13 mouse cellular contexts compared by ENCODE assay signal in the genomic region with DNA sequence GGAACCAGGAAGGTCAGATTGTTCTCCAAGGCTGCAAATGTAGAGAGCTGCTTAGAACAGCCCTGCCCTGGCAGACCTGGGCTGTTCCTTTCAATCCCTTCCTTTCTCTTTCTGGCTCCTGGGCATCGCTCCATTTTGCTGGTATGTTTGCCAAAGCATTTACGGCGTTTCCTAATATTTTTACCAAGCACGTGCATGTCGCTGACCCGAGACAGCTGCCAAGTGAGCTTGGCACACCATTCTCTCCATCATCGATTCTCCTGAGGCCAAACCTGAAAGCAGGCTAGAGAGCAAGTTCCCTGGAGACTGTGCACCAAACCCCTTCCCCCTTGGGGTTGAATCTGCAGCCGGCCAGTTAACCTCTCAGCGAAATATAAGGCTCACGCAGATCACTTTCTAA.
DNase-seq lines count a peak whose midpoint lies in the region; ATAC-seq and TF ChIP-seq lines count a peak whose summit lies in the region.
"Had no signal": no experiment of that assay in that cellular context is flagged by ENCODE, and none has a peak within 500 bp of the region (broad histone marks: within the 10 kb centered on the region; RNA-seq: fewer than 3 reads in every experiment).

No protein-coding gene starts in this region.

- 50% methylated on average over 10 of the region's 10 CpGs for WGBS in forebrain, postnatal 0 days
- 60% methylated on average over 10 of the region's 10 CpGs for WGBS in forebrain, embryonic 15.5 days
- WGBS in lung, embryonic 14.5 days, result 90% methylated on average over 10 of the region's 10 CpGs
- WGBS in lung, adult 2 months, result 60% methylated on average over 10 of the region's 10 CpGs
- WGBS in limb, embryonic 10.5 days, result 83% methylated on average over 10 of the region's 10 CpGs

- no peak overlapping the region for H3K4me3 ChIP-seq in forebrain, postnatal 0 days (ENCODE audit: low read depth, low read length)
- no peak overlapping the region for H3K4me3 ChIP-seq in forebrain, embryonic 15.5 days
- H3K4me3 ChIP-seq in lung, embryonic 14.5 days (ENCODE audit: low read depth, low read length), result no peak overlapping the region
- no peak overlapping the region for H3K4me3 ChIP-seq in lung, adult 2 months (replicated peaks; ENCODE audit: extremely low read depth, low read depth, low read length)
- H3K4me3 ChIP-seq in limb, embryonic 10.5 days, result no peak overlapping the region
- H3K4me3 ChIP-seq: erythroblast, embryonic 14.5 days; heart, embryonic 10.5 days had no signal

- no peak for ATAC-seq in forebrain, postnatal 0 days
- no peak for ATAC-seq in forebrain, embryonic 15.5 days (replicated peaks)
- ATAC-seq in lung, embryonic 14.5 days (ENCODE audit: insufficient read depth), result no peak
- ATAC-seq: CD4-positive, CD25-positive, alpha-beta regulatory T cell, adult 4 months; intestine, embryonic 16.5 days had no signal

- H3K27me3 ChIP-seq in forebrain, postnatal 0 days (ENCODE audit: insufficient read depth, low read length), result no peaks in the 10 kb centered on the region
- H3K27me3 ChIP-seq in forebrain, embryonic 15.5 days, result no peaks in the 10 kb centered on the region
- no peaks in the 10 kb centered on the region for H3K27me3 ChIP-seq in lung, embryonic 14.5 days (ENCODE audit: insufficient read depth, low read length)
- H3K27me3 ChIP-seq in limb, embryonic 10.5 days (ENCODE audit: low read depth, poor library complexity, severe bottlenecking), result no peaks in the 10 kb centered on the region

- DNase-seq in forebrain, postnatal 0 days, result peak; percentile 43
- no peak for DNase-seq in lung, embryonic 14.5 days
- no peak for DNase-seq in lung, adult 2 months
- DNase-seq in cerebellum, adult 8-10 months, result peak; percentile 20
- no peak for DNase-seq in limb, embryonic 10.5 days (ENCODE audit: low spot score)
- no peak for DNase-seq in thymus, postnatal 0 days (ENCODE audit: low spot score)
- DNase-seq in heart, postnatal 4 days, result no peak
- DNase-seq: right cerebral cortex, postnatal 25 days had no signal

- H3K9me3 ChIP-seq in forebrain, postnatal 0 days (ENCODE audit: low read length), result 0 out of 2 replicates have a peak, but pooled peaks cover 7% of the 10 kb centered on the region
- H3K9me3 ChIP-seq in forebrain, embryonic 15.5 days, result no peaks in the 10 kb centered on the region
- H3K9me3 ChIP-seq in lung, embryonic 14.5 days (ENCODE audit: low read depth, low read length), result no peaks in the 10 kb centered on the region
- H3K9me3 ChIP-seq in limb, embryonic 10.5 days (replicated peaks), result 0 out of 2 replicates have a peak, but pooled peaks cover 2% of the 10 kb centered on the region

- no peak overlapping the region for H3K9ac ChIP-seq in forebrain, postnatal 0 days
- no peak overlapping the region for H3K9ac ChIP-seq in forebrain, embryonic 15.5 days (replicated peaks)
- H3K9ac ChIP-seq in lung, embryonic 14.5 days, result no peak overlapping the region

- TF ChIP-seq POLR2A in lung, adult 2 months (IDR thresholded peaks at IDR 0.05; ENCODE audit: borderline replicate concordance, extremely low read depth, low read depth, low read length), result no peak

- H3K4me2 ChIP-seq in forebrain, postnatal 0 days (ENCODE audit: low read depth), result no peak overlapping the region
- no peak overlapping the region for H3K4me2 ChIP-seq in forebrain, embryonic 15.5 days (replicated peaks)
- no peak overlapping the region for H3K4me2 ChIP-seq in lung, embryonic 14.5 days

- no peak for TF ChIP-seq CTCF in forebrain, postnatal 0 days (IDR thresholded peaks at IDR 0.05; ENCODE audit: low read depth)
- TF ChIP-seq CTCF in lung, embryonic 14.5 days (IDR thresholded peaks at IDR 0.05; ENCODE audit: low read depth), result no peak
- no peak for TF ChIP-seq CTCF in lung, adult 2 months (IDR thresholded peaks at IDR 0.05; ENCODE audit: insufficient read depth, low read length)

- no peaks in the 10 kb centered on the region for H3K4me1 ChIP-seq in forebrain, postnatal 0 days (ENCODE audit: insufficient read depth)
- H3K4me1 ChIP-seq in forebrain, embryonic 15.5 days, result peaks cover 6% of the 10 kb centered on the region; the same call in 1 of the 2 replicates
- H3K4me1 ChIP-seq in lung, embryonic 14.5 days (ENCODE audit: insufficient read depth), result no peaks in the 10 kb centered on the region
- H3K4me1 ChIP-seq in lung, adult 2 months (ENCODE audit: control insufficient read depth, insufficient read depth, low read length), result no peaks in the 10 kb centered on the region
- peaks cover 49% of the 10 kb centered on the region for H3K4me1 ChIP-seq in limb, embryonic 10.5 days

- no peaks in the 10 kb centered on the region for H3K36me3 ChIP-seq in forebrain, postnatal 0 days (ENCODE audit: insufficient read depth)
- no peaks in the 10 kb centered on the region for H3K36me3 ChIP-seq in forebrain, embryonic 15.5 days
- H3K36me3 ChIP-seq in lung, embryonic 14.5 days (ENCODE audit: insufficient read depth), result no peaks in the 10 kb centered on the region
- H3K36me3 ChIP-seq in limb, embryonic 10.5 days, result peaks cover 54% of the 10 kb centered on the region

- no peak overlapping the region for H3K27ac ChIP-seq in forebrain, postnatal 0 days (ENCODE audit: low read depth, low read length)
- no peak overlapping the region for H3K27ac ChIP-seq in forebrain, embryonic 15.5 days (replicated peaks)
- peak overlapping the region; percentile 8; the same call in 1 of the 2 replicates for H3K27ac ChIP-seq in lung, embryonic 14.5 days (ENCODE audit: low read depth)
- peak overlapping the region; percentile 77 for H3K27ac ChIP-seq in limb, embryonic 10.5 days
- H3K27ac ChIP-seq: heart, embryonic 10.5 days had no signal

Comparison
In these comparisons a context has a peak if more than half of its experiments do, and no peak if none do; other contexts are left out.
1. DNase-seq: peak in forebrain, postnatal 0 days (single experiment) and cerebellum, adult 8-10 months (single experiment); none in lung, embryonic 14.5 days (single experiment), lung, adult 2 months (single experiment), limb, embryonic 10.5 days (single experiment), thymus, postnatal 0 days (single experiment) and heart, postnatal 4 days (single experiment).
2. H3K27ac ChIP-seq: peak in lung, embryonic 14.5 days (single experiment) and limb, embryonic 10.5 days (single experiment); none in forebrain, postnatal 0 days (single experiment) and forebrain, embryonic 15.5 days (single experiment).